Mouse (Mus musculus): ENCODE results near the gene Gm10256. TPM values are rescaled to one million over a fixed set of nuclear protein-coding genes. Genes with fewer than 3 reads are reported as not detected.
"Not testable (repeated sequence)": the region's sequence is repeated elsewhere in the genome, so short reads cannot be mapped to it uniquely, and the experiment has no call there.

The Gm10256 gene
- polyA plus RNA-seq (2015; fragmentation: Nextera tagmentation; extraction: Ambion mirVana), result not detected in 2 replicates

- ATAC-seq (replicated peaks; ENCODE audit: low FRiP score); H3K27me3 ChIP-seq; H3K4me2 ChIP-seq; H3K27ac ChIP-seq; H3K4me1 ChIP-seq; H3K4me3 ChIP-seq (replicated peaks); H3K9me3 ChIP-seq (replicated peaks); H3K36me3 ChIP-seq; H3K9ac ChIP-seq: not testable (repeated sequence)
- no CpG with 5 or more reads among the region's 9 CpGs for WGBS
These were observed at the start of gene Gm10256, which contains the start of gene Rbmy for GRCm38 (mm10) chrY:2830380-2830779. TSS of gene Gm10256 (plus strand) at chrY:2830699. TSS of gene Rbmy (plus strand) at chrY:2830680.

GRCm38 (mm10) chrY:2796105-2796504 is 34.4 kb upstream of the Gm10256 start, which contains the start of gene Gm4064:
TSS of gene Gm4064 (minus strand) at chrY:2796205.
- H3K36me3 ChIP-seq; H3K27ac ChIP-seq; ATAC-seq (replicated peaks; ENCODE audit: low FRiP score); H3K4me3 ChIP-seq (replicated peaks); H3K4me1 ChIP-seq; H3K9me3 ChIP-seq (replicated peaks); H3K27me3 ChIP-seq; H3K9ac ChIP-seq; H3K4me2 ChIP-seq: not testable (repeated sequence)
- no CpG with 5 or more reads among the region's 8 CpGs for WGBS

GRCm38 (mm10) chrY:2900689-2901088 is 70.2 kb downstream of the Gm10256 start, which contains the start of gene Gm10352:
TSS of gene Gm10352 (plus strand) at chrY:2900989.
- not testable (repeated sequence) for H3K4me3 ChIP-seq (replicated peaks); H3K27me3 ChIP-seq; ATAC-seq (replicated peaks; ENCODE audit: low FRiP score); H3K27ac ChIP-seq; H3K9ac ChIP-seq; H3K4me1 ChIP-seq; H3K36me3 ChIP-seq; H3K4me2 ChIP-seq; H3K9me3 ChIP-seq (replicated peaks)
- WGBS, result no CpG with 5 or more reads among the region's 9 CpGs

Other genes with a start within 250 kb of the Gm10256 start
- not detected in 2 replicates for gene H2al2c, start 231.6 kb upstream of the Gm10256 start, polyA plus RNA-seq (2015; fragmentation: Nextera tagmentation; extraction: Ambion mirVana)
- not detected in 2 replicates for gene Sry, start 167.0 kb upstream of the Gm10256 start, polyA plus RNA-seq (2015; fragmentation: Nextera tagmentation; extraction: Ambion mirVana)
- gene H2al2b, start 110.0 kb upstream of the Gm10256 start, polyA plus RNA-seq (2015; fragmentation: Nextera tagmentation; extraction: Ambion mirVana), result not detected in 2 replicates
- gene Gm4064, start 34.5 kb upstream of the Gm10256 start, polyA plus RNA-seq (2015; fragmentation: Nextera tagmentation; extraction: Ambion mirVana), result not detected in 2 replicates
- not detected in 2 replicates for gene Rbmy, start within 50 bp of the Gm10256 start, polyA plus RNA-seq (2015; fragmentation: Nextera tagmentation; extraction: Ambion mirVana)
- 0.13 and 0.18 TPM in 2 replicates for gene Gm10352, start 70.3 kb downstream of the Gm10256 start, polyA plus RNA-seq (2015; fragmentation: Nextera tagmentation; extraction: Ambion mirVana)
- gene Gm29289, start 101.9 kb downstream of the Gm10256 start, polyA plus RNA-seq (2015; fragmentation: Nextera tagmentation; extraction: Ambion mirVana), result not detected in 2 replicates

Data from kidney, embryonic 15.5 days (tissue).